Mouse (Mus musculus) cortical plate, adult 2 months (tissue): Measurements from ENCODE around the gene B230217C12Rik. TPM values are rescaled to one million over a fixed set of nuclear protein-coding genes. Genes with fewer than 3 reads are reported as not detected.
A peak's percentile ranks its signal among the peaks of the same experiment; 100 is the strongest.

ENCODE experiments used
- H3K27ac ChIP-seq: fragments of 200-500 bp; 2 replicates; pipeline ENCODE4 v1.5.1; 2012; ENCODE audit warnings: low read length, control low read depth, inconsistent platforms; ENCODE audit not compliant: insufficient read depth
- H3K4me1 ChIP-seq: fragments of 200-500 bp; 2 replicates; pipeline ENCODE4 v1.6.1; 2011; ENCODE audit warnings: low read length; ENCODE audit not compliant: control insufficient read depth, insufficient read depth
- H3K4me3 ChIP-seq: fragments of 200-500 bp; 2 replicates; pipeline ENCODE4 v1.5.1; 2011; ENCODE audit warnings: mild to moderate bottlenecking, low read length, control low read depth; ENCODE audit not compliant: insufficient read depth
- CTCF ChIP-seq: fragments of 200-500 bp; IDR thresholded peaks from 2 replicates; pipeline ENCODE4 v1.5.1; 2011; ENCODE audit warnings: mild to moderate bottlenecking, control low read depth, low read length; ENCODE audit not compliant: insufficient read depth; ENCODE audit errors: extremely low read depth
- POLR2A ChIP-seq: fragments of 200-500 bp; IDR thresholded peaks from 2 replicates; pipeline ENCODE4 v1.6.1; 2011; ENCODE audit warnings: mild to moderate bottlenecking, low read length, control low read depth; ENCODE audit not compliant: insufficient read depth; ENCODE audit errors: extremely low read depth
- polyA plus RNA-seq: library from polyadenylated mRNA; depleted of rRNA; stranded (reverse); fragments of >200 nt; gene quantifications from 2 replicates; pipeline ENCODE4 v1.2.3, GENCODE M21; 2012; rRNA removed

Gene B230217C12Rik
- 122 and 130 TPM in 2 replicates for polyA plus RNA-seq

- TF ChIP-seq POLR2A (no peak), CTCF (peak; percentile 25; the same call in 1 of the 2 replicates)
- peak within 1 kb of the TSS; percentile 56 for H3K4me3 ChIP-seq
- H3K4me1 ChIP-seq, result peaks cover 1% of the 10 kb centered on the region
- peak within 1 kb of the TSS; percentile 75 for H3K27ac ChIP-seq
Observed at GRCm38 (mm10) chr11:97840539-97840954, at the start of gene B230217C12Rik. B230217C12Rik (plus strand) TSS chr11:97840780.

DNA sequence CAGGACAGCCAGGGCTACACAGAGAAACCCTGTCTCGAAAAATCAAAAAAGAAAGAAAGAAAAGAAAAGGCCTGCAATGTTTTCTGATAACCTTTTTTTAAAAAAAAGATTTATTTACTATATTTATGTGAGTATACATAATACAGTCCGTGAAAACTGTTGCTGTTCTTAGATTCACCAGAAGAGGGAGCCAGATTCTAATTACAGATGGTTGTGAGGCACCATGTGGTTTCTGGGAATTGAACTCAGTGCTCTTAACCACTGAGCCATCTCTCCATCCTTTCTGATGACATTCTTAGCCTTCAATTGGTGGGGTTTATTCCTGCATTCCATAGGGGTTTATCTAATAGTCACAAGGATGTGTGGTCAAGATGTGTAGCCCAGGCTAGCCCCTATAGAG lies 47.4 kb upstream of the B230217C12Rik start:
- Histone ChIP-seq H3K4me3 (no peak overlapping the region), H3K27ac (no peak overlapping the region), H3K4me1 (no peaks in the 10 kb centered on the region)
- TF ChIP-seq CTCF (peak; percentile 34; the same call in 1 of the 2 replicates), POLR2A (no peak)

DNA sequence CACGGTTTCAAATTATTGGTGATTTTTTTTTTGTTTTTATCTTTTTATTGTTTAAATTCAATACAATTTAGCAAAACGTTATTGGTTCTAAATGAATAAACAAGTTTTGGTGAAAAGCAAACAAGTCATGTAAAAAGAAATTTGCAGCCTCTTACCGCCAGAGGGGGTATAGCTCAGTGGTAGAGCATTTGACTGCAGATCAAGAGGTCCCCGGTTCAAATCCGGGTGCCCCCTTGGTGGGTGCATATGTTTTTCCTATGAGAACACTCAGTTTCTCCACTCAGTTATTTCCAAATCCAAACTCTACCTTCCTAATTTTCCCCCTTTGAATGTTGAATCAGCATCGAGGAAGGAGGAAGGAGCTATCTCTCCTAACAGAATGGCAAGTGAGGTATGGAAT lies 43.7 kb upstream of the B230217C12Rik start:
- Histone ChIP-seq H3K4me3 (peak overlapping the region; percentile 19; the same call in 1 of the 2 replicates), H3K27ac (no peak overlapping the region), H3K4me1 (peaks cover 2% of the 10 kb centered on the region; the same call in 1 of the 2 replicates)
- TF ChIP-seq POLR2A (no peak), CTCF (no peak)

DNA sequence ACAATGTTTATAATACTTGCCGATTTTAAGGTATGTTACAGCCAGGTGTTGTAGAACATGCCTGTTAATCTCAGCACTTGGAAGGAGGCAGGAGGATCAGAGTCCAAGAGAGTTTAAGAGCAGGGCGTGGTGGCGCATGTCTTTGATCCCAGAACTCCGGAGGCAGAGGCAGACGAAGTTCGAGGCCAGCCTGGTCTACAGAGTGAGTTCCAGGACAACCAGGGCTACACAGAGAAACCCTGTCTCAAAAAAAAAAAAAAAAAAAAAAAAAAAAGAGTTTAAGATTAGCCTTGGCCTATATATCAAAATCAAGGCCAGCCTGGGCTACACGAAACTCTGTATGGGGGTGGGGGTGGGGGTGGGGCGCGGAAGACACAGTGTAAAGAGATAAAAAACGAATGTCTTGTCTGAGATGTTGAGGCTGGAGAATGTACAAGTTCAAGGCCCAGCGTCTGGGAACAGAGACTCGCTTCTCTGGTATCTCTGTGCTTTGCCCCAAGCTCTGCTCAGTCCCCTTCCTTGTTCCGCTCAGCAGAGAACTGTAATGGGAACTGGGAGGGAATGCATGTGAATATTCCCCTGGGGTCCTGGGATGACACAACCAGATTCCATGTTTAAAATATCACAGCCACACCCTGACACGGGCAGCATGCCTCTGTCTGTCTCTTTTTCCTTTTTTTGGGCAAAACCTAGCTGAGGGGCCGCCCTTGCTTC lies 43.1 kb upstream of the B230217C12Rik start:
- no peak overlapping the region for H3K27ac ChIP-seq
- peaks cover 4% of the 10 kb centered on the region; the same call in 1 of the 2 replicates for H3K4me1 ChIP-seq
- TF ChIP-seq POLR2A, result no peak
- no peak for TF ChIP-seq CTCF
- no peak overlapping the region for H3K4me3 ChIP-seq

GRCm38 (mm10) chr11:97798083-97798435 lies 42.5 kb upstream of the B230217C12Rik start:
- H3K27ac ChIP-seq, result no peak overlapping the region
- peaks cover 4% of the 10 kb centered on the region; the same call in 1 of the 2 replicates for H3K4me1 ChIP-seq
- TF ChIP-seq POLR2A (no peak), CTCF (no peak)
- H3K4me3 ChIP-seq, result peak overlapping the region; percentile 99; the same call in 1 of the 2 replicates

DNA sequence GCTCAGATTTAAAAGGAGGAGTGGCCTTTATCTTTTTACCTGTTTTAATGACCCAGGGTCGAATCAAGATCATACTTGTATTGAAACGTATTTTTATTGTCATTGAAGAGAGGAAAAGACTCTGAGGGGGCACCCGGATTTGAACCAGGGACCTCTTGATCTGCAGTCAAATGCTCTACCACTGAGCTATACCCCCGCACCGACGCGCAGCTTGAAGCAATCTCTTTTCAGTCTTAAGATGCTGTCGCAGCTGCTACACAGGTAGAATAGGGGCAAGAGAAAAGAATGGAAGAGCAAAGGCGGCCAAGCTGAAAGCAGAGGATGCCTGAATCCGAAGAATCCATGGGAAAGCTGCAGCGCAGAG lies 41.8 kb upstream of the B230217C12Rik start, which contains the start of gene Lasp1:
Gene Lasp1 (plus strand): TSS at position 219 of the 364 bp plus-strand sequence.
- TF ChIP-seq CTCF (no peak), POLR2A (no peak)
- Histone ChIP-seq H3K4me1 (peaks cover 5% of the 10 kb centered on the region; the same call in 1 of the 2 replicates), H3K27ac (peak within 1 kb of the TSS; percentile 99), H3K4me3 (peak within 1 kb of the TSS; percentile 99)

GRCm38 (mm10) chr11:97799146-97799993 lies 41.2 kb upstream of the B230217C12Rik start:
- TF ChIP-seq POLR2A (peak; percentile 84), CTCF (no peak)
- peak overlapping the region; percentile 99 for H3K27ac ChIP-seq

GRCm38 (mm10) chr11:97799994-97800690 lies 40.4 kb upstream of the B230217C12Rik start:
- TF ChIP-seq POLR2A (no peak; the same call in 1 of the 2 replicates), CTCF (no peak)
- H3K27ac ChIP-seq, result peak overlapping the region; percentile 99
- H3K4me3 ChIP-seq, result peak overlapping the region; percentile 99

More at GRCm38 (mm10) chr11:97799146-97799993, 41.2 kb upstream of the B230217C12Rik start:
- Histone ChIP-seq H3K4me3 (peak overlapping the region; percentile 99), H3K4me1 (peaks cover 6% of the 10 kb centered on the region; the same call in 1 of the 2 replicates)

More at GRCm38 (mm10) chr11:97799994-97800690, 40.4 kb upstream of the B230217C12Rik start:
- H3K4me1 ChIP-seq, result peaks cover 11% of the 10 kb centered on the region
